Mouse (Mus musculus) lung, postnatal 14 days (tissue): ENCODE measurements at regions not wholly inside any gene's neighbourhood (a gene's known extent, or its start where the extent isn't known, plus 50 kb on each side); places are given as distances from the start of the nearest gene placed in this dataset.

ENCODE experiments used
- DNase-seq: peaks from one replicate; pipeline ENCODE4 v3.0.0; 2021

- DNase-seq: no peak
These were observed 71.9 kb downstream of the 1810010D01Rik start for GRCm38 (mm10) chr7:145135971-145136370.

- DNase-seq: no peak
These were observed 75.4 kb downstream of the 1810010D01Rik start for GRCm38 (mm10) chr7:145132506-145132905.

GRCm38 (mm10) chr7:145131438-145132159, 76.3 kb downstream of the 1810010D01Rik start:
- no peak for DNase-seq

DNA sequence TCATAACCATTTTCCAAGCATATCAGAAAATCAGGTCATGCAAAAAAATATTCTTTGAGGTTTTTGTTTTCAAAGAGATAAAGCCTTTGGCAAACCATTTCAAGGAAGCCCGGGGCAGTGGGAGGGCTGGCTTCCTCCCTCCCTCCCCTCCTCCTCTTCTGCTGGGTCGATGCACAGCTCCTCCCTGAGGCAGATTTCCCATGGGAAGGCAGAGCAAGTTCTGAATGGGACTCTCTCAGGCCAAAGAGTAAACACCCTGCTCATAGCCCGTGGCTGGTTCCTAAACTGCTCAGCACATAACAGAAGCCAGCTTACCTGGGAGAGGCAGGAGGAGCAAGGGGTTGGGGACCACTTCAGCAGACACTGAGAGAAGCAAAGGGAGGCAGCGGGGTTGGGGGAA, 77.9 kb downstream of the 1810010D01Rik start:
- peak; percentile 21 for DNase-seq

GRCm38 (mm10) chr7:145127661-145128060, 80.3 kb downstream of the 1810010D01Rik start:
- DNase-seq: no peak

GRCm38 (mm10) chr7:145127180-145127579, 80.7 kb downstream of the 1810010D01Rik start:
- no peak for DNase-seq

DNA sequence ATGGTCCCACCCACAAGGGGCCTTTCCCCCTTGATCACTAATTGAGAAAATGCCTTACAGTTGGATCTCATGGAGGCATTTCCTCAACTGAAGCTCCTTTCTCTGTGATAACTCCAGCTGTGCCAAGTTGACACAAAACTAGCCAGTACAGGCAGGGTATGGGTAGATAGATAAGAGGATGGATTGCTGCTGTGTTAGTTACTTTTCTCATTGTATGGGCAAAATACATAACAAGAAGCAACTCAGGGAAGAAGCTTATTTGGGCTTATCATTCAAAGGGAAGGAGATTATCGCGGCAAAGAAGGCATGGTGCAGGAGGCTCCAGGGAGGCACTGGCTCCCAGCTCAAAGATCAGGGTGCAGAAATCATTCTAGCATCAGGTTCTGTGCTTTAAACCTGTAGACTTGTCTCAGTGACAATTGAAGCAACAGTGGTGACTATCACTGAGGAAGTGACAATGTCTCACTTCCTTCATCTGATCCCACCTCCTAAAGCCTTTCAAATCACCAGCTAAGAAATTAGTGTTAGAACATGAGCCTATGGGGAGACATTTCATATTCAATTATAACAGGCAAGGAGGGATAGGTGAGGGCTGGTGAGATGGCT, 83.8 kb downstream of the 1810010D01Rik start:
- DNase-seq: no peak

DNA sequence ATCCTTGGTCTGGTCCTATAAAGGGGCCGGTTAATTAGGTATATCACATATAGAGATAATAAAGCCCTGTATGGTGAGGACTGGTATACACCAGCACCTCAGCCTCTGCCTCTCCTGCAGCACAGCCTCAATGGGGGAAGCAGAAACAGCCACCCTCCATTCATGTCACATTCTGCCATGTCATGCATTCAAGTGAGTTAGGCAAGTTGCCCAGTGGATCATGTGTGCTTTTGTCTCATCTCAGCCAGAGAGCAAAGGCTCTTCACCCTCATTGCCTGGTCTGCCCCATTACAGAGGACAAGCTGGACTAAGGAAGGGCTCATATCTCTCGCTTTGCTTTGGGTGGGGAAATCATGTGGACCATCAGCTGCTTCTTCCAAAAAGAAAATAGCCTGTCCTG, 85.4 kb downstream of the 1810010D01Rik start:
- DNase-seq: no peak

DNA sequence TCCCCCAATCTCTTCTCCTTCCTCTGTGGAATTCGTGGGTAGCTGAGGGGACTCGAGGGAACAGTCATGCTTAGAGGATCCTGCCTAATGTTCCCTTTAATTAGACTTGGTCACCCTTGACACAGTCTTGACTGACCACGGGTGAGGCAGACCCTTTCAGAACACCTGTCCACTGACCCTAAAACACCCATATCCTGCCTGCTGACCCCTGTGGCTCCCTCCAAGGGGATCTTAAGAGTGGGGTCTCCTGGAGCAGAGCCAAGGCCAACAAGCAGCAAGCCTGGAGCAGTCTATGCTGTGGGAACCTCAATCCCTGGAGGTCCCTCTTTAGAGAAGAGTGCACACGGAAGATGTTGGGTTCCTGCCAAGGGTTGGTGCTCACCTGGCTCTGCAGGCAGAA, 89.5 kb downstream of the 1810010D01Rik start:
- no peak for DNase-seq

DNA sequence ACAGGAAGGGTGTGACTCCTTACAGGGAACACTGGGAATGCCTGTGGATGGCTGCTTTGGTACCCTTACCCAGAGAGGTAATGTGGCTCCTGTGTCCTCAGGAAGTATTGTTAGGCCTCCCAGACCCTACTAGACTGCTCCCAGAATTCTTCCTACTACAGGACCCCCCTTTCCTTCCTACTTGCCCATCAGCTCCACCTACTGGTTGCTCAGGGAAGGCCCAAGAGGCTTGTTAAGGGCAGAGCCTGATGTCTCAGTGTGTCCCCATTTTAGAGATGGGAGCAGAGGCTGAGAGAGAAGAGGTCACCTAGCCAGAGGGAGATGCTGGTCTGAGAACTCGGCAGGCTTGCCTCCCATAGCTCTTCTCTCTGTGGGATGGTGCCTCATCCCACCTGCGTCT, 93.3 kb downstream of the 1810010D01Rik start:
- DNase-seq: peak; percentile 69

DNA sequence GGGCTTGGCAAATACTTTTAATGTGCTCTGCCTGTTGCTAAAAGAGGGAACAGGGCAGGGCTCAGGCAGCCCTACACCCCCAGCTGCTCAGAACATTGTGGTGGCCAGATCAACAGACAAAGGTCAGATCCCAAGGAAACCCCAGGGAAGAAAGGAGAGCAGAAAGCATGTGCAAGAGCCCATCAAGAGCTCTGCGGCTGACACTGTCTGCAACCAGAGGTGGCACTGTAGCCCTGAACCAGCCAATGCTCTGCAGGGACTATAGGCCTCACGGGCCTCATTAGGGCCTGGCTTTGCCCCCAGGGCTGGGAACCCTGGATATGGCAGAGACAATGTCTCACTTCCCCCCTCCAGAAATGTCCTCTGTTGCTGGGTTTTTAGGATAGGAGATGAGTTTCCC, 93.8 kb downstream of the 1810010D01Rik start:
- DNase-seq: no peak

- no peak for DNase-seq
These were observed 94.9 kb downstream of the 1810010D01Rik start for GRCm38 (mm10) chr7:145112887-145113531.

DNA sequence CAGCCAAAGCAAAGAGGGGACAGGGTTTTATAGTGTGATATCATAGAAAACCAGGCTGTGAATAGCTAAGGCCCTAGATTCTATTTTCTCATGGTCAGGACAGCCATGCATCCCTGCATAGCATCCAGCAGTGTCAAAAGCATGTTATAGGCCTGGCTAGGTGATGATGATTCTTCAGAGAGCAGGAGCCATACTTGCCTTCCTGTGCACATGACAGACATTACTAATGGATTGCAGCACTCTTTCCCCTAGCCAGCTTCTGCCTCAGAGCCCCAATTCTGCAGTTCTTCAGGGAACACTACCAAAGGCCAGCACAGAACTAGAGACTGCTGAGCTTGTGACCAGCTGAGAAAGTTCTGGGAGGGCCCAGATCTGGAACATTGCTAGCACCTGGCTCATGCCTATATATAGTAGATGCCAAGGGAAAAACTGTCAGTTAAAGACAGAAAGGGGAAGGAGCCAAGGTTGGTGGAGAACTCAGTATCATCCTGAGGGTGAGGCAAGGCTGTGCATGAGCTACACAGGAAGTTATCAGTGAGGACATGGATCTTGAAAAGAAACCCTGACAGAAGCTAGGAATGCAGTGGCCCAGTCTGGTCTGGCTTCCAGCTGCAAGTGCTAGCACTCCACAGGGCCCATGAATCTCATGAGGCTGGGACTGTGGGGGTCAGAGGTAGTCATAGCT, 95.6 kb downstream of the 1810010D01Rik start:
- DNase-seq: no peak

- peak; percentile 76 for DNase-seq
These were observed 96.4 kb downstream of the 1810010D01Rik start for GRCm38 (mm10) chr7:145111252-145112131.

DNA sequence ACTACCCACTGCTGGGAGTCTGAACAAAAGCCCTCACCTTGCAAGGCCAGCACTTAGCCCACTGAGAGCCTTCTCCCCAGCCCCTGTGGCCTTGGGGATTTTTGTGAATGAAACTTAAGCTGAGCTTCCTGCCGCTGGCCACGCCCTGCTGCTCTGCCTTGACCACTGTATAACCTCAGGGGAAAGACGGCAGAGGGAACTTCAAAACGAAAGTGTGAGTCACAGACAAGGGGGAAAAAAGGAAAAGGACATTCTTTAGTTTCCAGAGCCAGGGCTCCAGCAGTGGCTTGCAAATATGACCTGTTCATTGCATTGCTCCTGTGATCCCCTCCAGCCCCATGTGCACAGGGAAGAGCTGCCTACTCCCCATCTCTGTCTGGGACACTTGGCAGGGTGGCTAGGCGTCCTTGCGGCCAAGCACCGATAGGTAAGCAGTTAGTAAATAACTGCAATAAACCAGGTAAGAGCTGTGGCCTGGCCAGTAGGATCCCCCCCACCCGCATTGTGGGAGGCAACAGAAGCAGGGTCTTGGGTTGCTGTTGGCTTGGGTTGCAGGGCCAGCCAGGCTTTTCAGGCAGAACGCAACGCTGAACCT, 97.2 kb downstream of the 1810010D01Rik start:
- DNase-seq: peak; percentile 55

DNA sequence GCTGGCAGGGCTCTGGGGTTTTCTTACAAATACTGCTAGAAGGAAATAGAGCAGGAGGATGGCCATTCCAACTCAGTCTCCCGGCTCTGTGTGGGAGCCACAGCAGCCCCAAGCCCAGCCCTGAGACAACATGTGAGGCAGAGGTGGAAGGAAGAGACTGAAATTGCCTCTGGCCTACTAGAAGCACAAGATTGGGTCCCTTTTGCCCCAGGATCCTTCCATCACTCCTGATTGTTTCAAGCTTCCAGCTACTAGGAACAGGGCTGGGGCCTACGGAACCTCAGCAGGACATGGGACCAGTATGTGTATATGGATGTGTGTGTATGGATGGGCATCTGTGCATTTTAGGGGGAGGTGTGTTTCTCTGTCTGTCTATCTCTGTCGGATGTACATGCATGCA, 97.9 kb downstream of the 1810010D01Rik start:
- DNase-seq: no peak

GRCm38 (mm10) chr7:145109471-145109870, 98.4 kb downstream of the 1810010D01Rik start:
- no peak for DNase-seq

- DNase-seq: no peak
These were observed 98.9 kb downstream of the 1810010D01Rik start for GRCm38 (mm10) chr7:145108994-145109393.

DNA sequence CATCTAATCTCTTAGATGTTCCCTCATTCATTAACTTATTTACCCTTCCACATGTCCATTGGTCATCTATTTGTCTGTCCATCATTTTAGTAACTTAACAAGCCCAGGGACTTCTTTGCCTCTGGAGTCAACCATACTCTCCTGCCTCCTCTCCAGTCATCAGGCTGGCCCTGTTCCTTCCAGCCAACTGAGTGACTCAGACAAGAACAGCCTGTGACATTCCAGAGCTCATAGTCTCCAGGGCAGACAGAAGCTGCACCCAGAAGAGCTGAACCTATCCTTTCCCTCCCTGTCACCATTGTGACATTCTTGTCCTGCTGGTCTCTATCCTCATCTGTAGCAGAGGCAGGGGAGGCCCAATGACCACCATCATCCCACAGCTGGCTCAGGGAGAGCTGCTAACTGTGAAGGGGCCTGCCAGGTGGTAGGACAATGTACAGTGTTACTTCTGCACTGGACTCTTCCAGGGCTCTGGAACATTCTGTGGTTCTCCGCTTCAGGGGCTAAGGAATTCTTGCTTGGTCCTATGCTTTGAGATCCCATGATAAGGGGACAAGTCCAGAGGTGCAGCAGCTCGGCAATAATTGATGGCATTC, 100.2 kb downstream of the 1810010D01Rik start:
- peak; percentile 55 for DNase-seq

GRCm38 (mm10) chr7:145106494-145106849, 101.4 kb downstream of the 1810010D01Rik start:
- DNase-seq: peak; percentile 64

GRCm38 (mm10) chr7:145105831-145106493, 102.0 kb downstream of the 1810010D01Rik start:
- no peak for DNase-seq
